In genomic region chr19:53076238-53076981, GRCm38 (mm10) we compare ENCODE assay signal across 9 mouse cellular contexts. TPM values are rescaled to one million over a fixed set of nuclear protein-coding genes. Genes with fewer than 3 reads are reported as not detected.
DNase-seq lines count a peak whose midpoint lies in the region; ATAC-seq and TF ChIP-seq lines count a peak whose summit lies in the region.
"Had no signal": no experiment of that assay in that cellular context is flagged by ENCODE, and none has a peak within 500 bp of the region (broad histone marks: within the 10 kb centered on the region; RNA-seq: fewer than 3 reads in every experiment).

No protein-coding gene starts in this region.

- 73% methylated on average over 18 of the region's 18 CpGs for WGBS in intestine, embryonic 14.5 days
- WGBS in intestine, postnatal 0 days: 60% methylated on average over 18 of the region's 18 CpGs
- WGBS in lung, embryonic 14.5 days: 49% methylated on average over 18 of the region's 18 CpGs
- 81% methylated on average over 18 of the region's 18 CpGs for WGBS in midbrain, embryonic 13.5 days

- ATAC-seq in intestine, embryonic 14.5 days (replicated peaks; ENCODE audit: low FRiP score, low TSS enrichment, low read depth): no peak
- ATAC-seq in intestine, postnatal 0 days: no peak
- ATAC-seq in lung, embryonic 14.5 days (ENCODE audit: insufficient read depth): peak; percentile 52
- ATAC-seq in midbrain, embryonic 13.5 days: no peak

- H3K27ac ChIP-seq in intestine, embryonic 14.5 days (ENCODE audit: low read depth): no peak overlapping the region
- H3K27ac ChIP-seq in intestine, postnatal 0 days (ENCODE audit: low read depth, low read length): no peak overlapping the region
- 0 out of 2 replicates have a peak overlapping the region, but pooled peaks have one; percentile 39 for H3K27ac ChIP-seq in cortical plate, adult 2 months (ENCODE audit: insufficient read depth, low read length)
- peak overlapping the region; percentile 94 for H3K27ac ChIP-seq in lung, embryonic 14.5 days (ENCODE audit: low read depth)
- H3K27ac ChIP-seq in midbrain, embryonic 13.5 days: no peak overlapping the region

- peak; percentile 50 for DNase-seq in intestine, embryonic 14.5 days (ENCODE audit: low spot score)
- DNase-seq in kidney, postnatal 25 days: peak; percentile 68 to 74
- DNase-seq in lung, embryonic 14.5 days: peak; percentile 69
- no peak for DNase-seq in spleen, adult 18-20 months
- no peak for DNase-seq in MN1 (ENCODE audit: low spot score)

- H3K36me3 ChIP-seq in intestine, embryonic 14.5 days (ENCODE audit: control insufficient read depth, insufficient read depth, low read length): no peaks in the 10 kb centered on the region
- H3K36me3 ChIP-seq in intestine, postnatal 0 days (ENCODE audit: control insufficient read depth, insufficient read depth): no peaks in the 10 kb centered on the region
- H3K36me3 ChIP-seq in lung, embryonic 14.5 days (ENCODE audit: insufficient read depth): no peaks in the 10 kb centered on the region
- no peaks in the 10 kb centered on the region for H3K36me3 ChIP-seq in midbrain, embryonic 13.5 days
- H3K36me3 ChIP-seq: G1E had no signal

- no peak for TF ChIP-seq CTCF in intestine, postnatal 0 days (IDR thresholded peaks at IDR 0.05; ENCODE audit: low read depth)
- no peak for TF ChIP-seq CTCF in cortical plate, adult 2 months (IDR thresholded peaks at IDR 0.05; ENCODE audit: extremely low read depth, insufficient read depth, low read length)
- no peak for TF ChIP-seq CTCF in lung, embryonic 14.5 days (IDR thresholded peaks at IDR 0.05; ENCODE audit: low read depth)

- no peaks in the 10 kb centered on the region for H3K9me3 ChIP-seq in intestine, embryonic 14.5 days (ENCODE audit: control insufficient read depth, low read length)
- no peaks in the 10 kb centered on the region for H3K9me3 ChIP-seq in intestine, postnatal 0 days (ENCODE audit: control insufficient read depth)
- H3K9me3 ChIP-seq in lung, embryonic 14.5 days (ENCODE audit: low read depth, low read length): no peaks in the 10 kb centered on the region
- H3K9me3 ChIP-seq in midbrain, embryonic 13.5 days: no peaks in the 10 kb centered on the region

- no peaks in the 10 kb centered on the region for H3K27me3 ChIP-seq in intestine, embryonic 14.5 days (replicated peaks; ENCODE audit: control insufficient read depth, insufficient read depth, low read length)
- H3K27me3 ChIP-seq in intestine, postnatal 0 days (replicated peaks; ENCODE audit: control insufficient read depth, insufficient read depth, low read length): no peaks in the 10 kb centered on the region
- H3K27me3 ChIP-seq in lung, embryonic 14.5 days (ENCODE audit: insufficient read depth, low read length): no peaks in the 10 kb centered on the region
- no peaks in the 10 kb centered on the region for H3K27me3 ChIP-seq in midbrain, embryonic 13.5 days

- TF ChIP-seq POLR2A in cortical plate, adult 2 months (IDR thresholded peaks at IDR 0.05; ENCODE audit: extremely low read depth, insufficient read depth, low read length): no peak

- peaks cover 26% of the 10 kb centered on the region for H3K4me1 ChIP-seq in intestine, embryonic 14.5 days (replicated peaks; ENCODE audit: control insufficient read depth, insufficient read depth, low read length)
- peaks cover 11% of the 10 kb centered on the region; the same call in 1 of the 2 replicates for H3K4me1 ChIP-seq in intestine, postnatal 0 days (replicated peaks; ENCODE audit: control insufficient read depth, insufficient read depth, low read length)
- H3K4me1 ChIP-seq in cortical plate, adult 2 months (ENCODE audit: control insufficient read depth, insufficient read depth, low read length): peaks cover 8% of the 10 kb centered on the region; the same call in 1 of the 2 replicates
- H3K4me1 ChIP-seq in lung, embryonic 14.5 days (ENCODE audit: insufficient read depth): peaks cover 34% of the 10 kb centered on the region
- 0 out of 2 replicates have a peak, but pooled peaks cover 5% of the 10 kb centered on the region for H3K4me1 ChIP-seq in midbrain, embryonic 13.5 days (replicated peaks)

- H3K4me2 ChIP-seq in intestine, embryonic 14.5 days (ENCODE audit: low read length): no peak overlapping the region
- no peak overlapping the region for H3K4me2 ChIP-seq in intestine, postnatal 0 days (replicated peaks; ENCODE audit: low read depth)
- peak overlapping the region; percentile 13; the same call in 1 of the 2 replicates for H3K4me2 ChIP-seq in lung, embryonic 14.5 days
- H3K4me2 ChIP-seq in midbrain, embryonic 13.5 days (replicated peaks): no peak overlapping the region

- H3K9ac ChIP-seq in intestine, embryonic 14.5 days (ENCODE audit: low read length): no peak overlapping the region
- no peak overlapping the region for H3K9ac ChIP-seq in intestine, postnatal 0 days (ENCODE audit: low read depth, low read length)
- H3K9ac ChIP-seq in lung, embryonic 14.5 days: no peak overlapping the region
- H3K9ac ChIP-seq in midbrain, embryonic 13.5 days (replicated peaks): no peak overlapping the region

- H3K4me3 ChIP-seq in intestine, embryonic 14.5 days (ENCODE audit: low read depth, low read length): no peak overlapping the region
- H3K4me3 ChIP-seq in intestine, postnatal 0 days (ENCODE audit: low read depth, low read length): no peak overlapping the region
- H3K4me3 ChIP-seq in cortical plate, adult 2 months (ENCODE audit: insufficient read depth, low read length): no peak overlapping the region
- no peak overlapping the region for H3K4me3 ChIP-seq in lung, embryonic 14.5 days (ENCODE audit: low read depth, low read length)
- H3K4me3 ChIP-seq in midbrain, embryonic 13.5 days (replicated peaks): no peak overlapping the region

RNA-seq across cellular contexts. Expression of gene Xpnpep1, which starts 36.4 kb away (rescaled TPM):
- 185 and 189 TPM in 2 replicates for polyA plus RNA-seq in intestine, embryonic 14.5 days (2014; fragmentation: Nextera tagmentation; extraction: Ambion mirVana)
- polyA plus RNA-seq in intestine, postnatal 0 days (2015; fragmentation: Nextera tagmentation; extraction: Ambion mirVana): 333 and 357 TPM in 2 replicates
- 51.4 and 52.9 TPM in 2 replicates for polyA plus RNA-seq in cortical plate, adult 2 months (2012; rRNA removed)
- polyA plus RNA-seq in lung, embryonic 14.5 days (2014; fragmentation: Nextera tagmentation; extraction: Ambion mirVana): 196 and 200 TPM in 2 replicates
- polyA plus RNA-seq in midbrain, embryonic 13.5 days (2015; fragmentation: Nextera tagmentation; extraction: Ambion mirVana): 121 and 129 TPM in 2 replicates

Comparison
In these comparisons a context has a peak if more than half of its experiments do, and no peak if none do; other contexts are left out.
1. DNase-seq: peak in intestine, embryonic 14.5 days (single experiment), kidney, postnatal 25 days (2 of 2) and lung, embryonic 14.5 days (single experiment); none in spleen, adult 18-20 months (0 of 2) and MN1 (single experiment).
2. H3K27ac ChIP-seq: peak in cortical plate, adult 2 months (single experiment) and lung, embryonic 14.5 days (single experiment); none in intestine, embryonic 14.5 days (single experiment), intestine, postnatal 0 days (single experiment) and midbrain, embryonic 13.5 days (single experiment).